Mouse (Mus musculus): ENCODE data around the gene Nhp2.
A peak's percentile ranks its signal among the peaks of the same experiment; 100 is the strongest.

Gene Nhp2

DNA sequence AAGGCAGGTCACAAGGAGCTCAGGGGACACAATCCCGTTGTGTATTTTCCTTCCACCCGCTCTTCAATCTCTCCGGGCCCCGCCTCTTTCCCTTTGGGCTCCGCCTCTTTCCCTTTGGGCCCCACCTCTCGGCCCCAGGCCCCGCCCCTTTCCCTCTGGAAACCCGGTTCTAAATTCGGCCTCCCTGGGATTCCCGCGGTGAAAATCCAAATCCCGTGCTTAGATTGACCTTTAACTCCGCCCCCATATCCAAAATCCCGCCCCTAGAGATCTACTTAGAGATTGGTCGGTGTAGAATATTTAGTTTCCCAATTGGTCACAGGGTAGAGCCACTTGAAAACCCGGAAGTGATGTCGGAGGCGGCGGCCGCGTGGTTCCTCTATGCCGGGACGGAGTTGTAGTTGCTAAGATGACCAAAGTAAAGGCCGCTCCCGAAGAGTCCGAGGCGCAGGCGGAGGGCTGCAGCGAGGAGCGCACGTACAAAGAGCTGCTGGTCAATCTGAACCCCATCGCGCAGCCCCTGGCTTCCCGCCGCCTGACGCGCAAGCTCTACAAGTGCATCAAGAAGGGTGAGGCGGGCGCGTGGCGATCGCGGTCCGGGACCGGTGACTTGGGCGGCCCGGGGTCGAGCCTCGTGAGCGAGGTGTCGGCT lies at the start of gene Nhp2:
Gene Nhp2, plus strand, starts transcription at position 327 of the 652 bp plus-strand sequence.
- peak; percentile 100 for DNase-seq (ENCODE audit: low spot score)

DNA sequence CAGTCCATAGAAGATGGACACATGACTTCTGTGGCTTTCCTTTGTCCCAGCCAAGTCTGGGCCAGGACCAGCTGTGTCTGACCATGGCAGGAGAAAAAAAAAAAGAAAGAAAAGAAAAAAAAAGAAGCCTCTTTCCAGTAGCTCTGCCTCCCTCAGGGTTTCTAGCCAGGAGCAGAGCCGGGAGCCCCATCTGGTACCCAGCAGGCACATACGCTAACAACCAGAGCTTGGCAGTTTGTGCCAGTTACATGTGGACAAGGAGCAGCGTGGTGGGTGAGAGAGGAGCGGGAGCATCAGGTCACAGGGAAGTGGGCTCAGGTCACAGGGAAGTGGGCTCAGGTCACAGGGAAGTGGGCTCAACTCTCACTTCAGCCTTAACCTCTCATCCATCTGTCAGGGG lies 43.1 kb upstream of the Nhp2 start:
- peak; percentile 55 for DNase-seq (ENCODE audit: low spot score)

DNA sequence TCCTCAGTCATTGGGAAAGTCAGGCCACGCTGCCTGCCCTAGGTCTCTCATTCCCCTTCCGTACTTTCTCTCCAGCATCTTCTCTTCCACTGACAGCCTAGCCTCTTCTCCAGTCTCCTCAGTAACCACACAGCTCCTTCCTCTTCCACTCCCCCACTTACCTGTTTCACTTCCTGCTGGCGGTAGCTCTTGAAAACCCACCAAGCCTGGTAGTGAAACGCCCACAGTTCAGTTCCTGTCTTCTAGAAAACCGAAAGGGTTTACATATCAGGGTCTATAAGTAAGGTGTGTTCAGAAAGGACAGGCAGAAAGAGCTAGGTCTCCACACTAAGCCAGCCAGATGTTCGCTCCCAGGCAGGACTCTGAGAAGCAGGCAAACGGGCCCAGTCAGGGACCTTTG lies 41.9 kb upstream of the Nhp2 start:
- no peak for DNase-seq (ENCODE audit: low spot score)

- DNase-seq (ENCODE audit: low spot score): no peak
These were observed 40.5 kb upstream of the Nhp2 start for GRCm38 (mm10) chr11:51579024-51579423.

DNA sequence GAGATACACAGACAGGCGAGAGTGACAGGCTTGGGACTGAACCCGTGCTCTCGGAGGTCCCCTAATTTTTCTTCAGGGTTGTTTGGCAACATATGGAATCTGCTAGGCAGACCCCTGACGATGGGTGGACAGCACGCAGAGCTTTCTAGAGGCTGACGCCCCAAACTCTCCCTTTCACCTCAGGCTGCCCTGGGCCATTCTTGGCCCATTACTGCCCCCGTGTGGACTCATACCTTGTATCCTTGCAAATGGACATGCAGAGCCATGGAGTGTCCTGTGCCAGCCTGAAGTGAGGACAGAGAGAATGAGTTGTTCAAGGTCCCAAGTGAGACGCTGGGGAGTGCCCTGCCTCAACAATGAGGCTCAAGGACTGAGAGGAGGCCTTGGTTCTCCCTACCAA lies 36.8 kb upstream of the Nhp2 start:
- peak; percentile 86 for DNase-seq (ENCODE audit: low spot score)

- no peak for DNase-seq (ENCODE audit: low spot score)
These were observed 35.5 kb upstream of the Nhp2 start for GRCm38 (mm10) chr11:51584057-51584430.

DNA sequence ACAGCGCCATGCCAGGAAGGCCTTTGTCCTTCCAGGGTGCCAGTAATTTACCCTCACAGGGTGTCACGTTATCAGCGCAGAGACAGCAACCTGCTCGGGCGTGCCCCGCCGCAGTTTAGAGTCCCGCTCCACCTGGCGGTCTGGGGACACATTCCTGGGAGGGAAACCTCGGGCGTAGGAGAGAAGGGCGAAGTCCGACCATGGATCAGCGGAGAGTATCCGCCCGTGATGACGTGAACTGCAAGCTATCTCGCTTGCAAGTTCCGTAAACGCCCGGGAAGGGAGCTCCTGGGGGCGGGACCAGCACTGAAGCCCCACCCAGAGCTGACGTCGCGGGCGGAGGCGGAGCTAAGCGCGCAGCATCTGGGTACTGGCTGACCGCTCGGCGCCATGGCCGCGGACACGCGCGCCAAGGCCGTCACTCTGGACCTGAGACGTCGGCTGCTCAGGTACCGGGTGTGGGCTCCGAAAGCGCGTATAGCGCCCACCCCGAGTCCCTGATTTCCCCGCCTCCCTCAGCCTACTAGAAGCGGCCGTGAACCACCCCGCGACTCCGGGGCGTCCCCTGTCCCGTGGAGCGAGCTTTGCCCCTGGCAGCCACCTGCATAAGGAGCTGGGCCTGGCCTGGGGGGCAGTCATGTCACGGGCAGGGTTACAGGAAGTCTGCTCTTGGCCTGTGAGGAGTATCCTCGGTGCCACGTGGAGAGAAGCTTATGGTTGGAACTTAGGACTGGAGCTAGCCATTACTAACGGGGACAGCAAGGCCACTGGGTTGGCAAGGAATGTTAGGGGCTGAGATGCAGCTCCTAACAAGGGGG lies 34.9 kb upstream of the Nhp2 start, which contains the start of gene Phykpl:
Gene Phykpl, plus strand, starts transcription at position 327 of the 818 bp plus-strand sequence.
- DNase-seq (ENCODE audit: low spot score): peak; percentile 99

DNA sequence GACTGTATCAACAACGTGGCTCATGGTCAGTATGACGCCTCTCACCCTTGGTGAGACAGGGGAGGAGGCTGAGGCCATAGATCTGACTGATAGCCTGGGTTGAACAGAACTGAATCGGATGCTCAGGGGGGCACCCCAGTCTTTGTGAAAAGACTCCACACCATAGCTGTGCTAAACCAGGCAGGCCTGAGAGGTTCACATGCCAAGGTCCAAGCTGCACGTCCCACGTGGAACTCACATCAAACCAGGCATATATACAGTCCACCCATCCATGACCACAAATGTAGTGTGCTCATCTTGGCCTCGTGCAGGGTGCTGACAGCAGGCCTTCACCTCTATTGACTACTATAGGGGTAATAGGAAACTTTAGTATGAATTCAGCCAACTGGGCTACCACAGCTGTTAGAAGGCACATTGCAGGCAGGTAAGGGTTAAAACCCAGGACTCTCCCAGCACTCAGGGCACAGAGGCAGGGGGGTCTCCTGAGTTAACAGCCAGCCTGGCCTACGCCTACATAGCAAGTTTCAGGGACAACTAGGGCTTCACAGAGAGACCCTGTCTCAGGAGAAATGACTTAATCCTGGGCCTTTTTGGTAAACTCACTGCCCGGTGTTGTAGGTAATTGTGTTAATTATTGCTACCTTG lies 33.8 kb upstream of the Nhp2 start:
- DNase-seq (ENCODE audit: low spot score): no peak

GRCm38 (mm10) chr11:51586411-51586810 lies 33.1 kb upstream of the Nhp2 start:
- no peak for DNase-seq (ENCODE audit: low spot score)

GRCm38 (mm10) chr11:51587059-51587458 lies 32.5 kb upstream of the Nhp2 start:
- no peak for DNase-seq (ENCODE audit: low spot score)

DNA sequence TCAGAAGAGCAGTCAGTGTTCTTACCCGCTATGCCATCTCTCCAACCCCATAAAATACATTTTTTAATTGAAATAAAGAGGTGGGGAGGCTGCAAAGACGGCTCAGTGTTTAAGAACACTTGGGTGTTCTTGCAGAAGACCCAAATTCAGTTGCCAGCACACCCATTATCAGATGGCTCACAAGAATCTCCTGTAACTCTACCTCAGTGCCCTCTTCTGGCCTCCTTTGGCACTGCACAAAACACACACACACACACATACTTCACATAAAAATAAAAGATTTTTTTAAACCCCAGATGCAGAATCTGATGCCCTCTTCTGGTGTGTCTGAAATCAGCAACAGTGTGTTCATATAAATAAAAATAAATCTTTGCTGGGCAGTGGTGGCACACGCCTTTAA lies 30.7 kb upstream of the Nhp2 start:
- no peak for DNase-seq (ENCODE audit: low spot score)

DNA sequence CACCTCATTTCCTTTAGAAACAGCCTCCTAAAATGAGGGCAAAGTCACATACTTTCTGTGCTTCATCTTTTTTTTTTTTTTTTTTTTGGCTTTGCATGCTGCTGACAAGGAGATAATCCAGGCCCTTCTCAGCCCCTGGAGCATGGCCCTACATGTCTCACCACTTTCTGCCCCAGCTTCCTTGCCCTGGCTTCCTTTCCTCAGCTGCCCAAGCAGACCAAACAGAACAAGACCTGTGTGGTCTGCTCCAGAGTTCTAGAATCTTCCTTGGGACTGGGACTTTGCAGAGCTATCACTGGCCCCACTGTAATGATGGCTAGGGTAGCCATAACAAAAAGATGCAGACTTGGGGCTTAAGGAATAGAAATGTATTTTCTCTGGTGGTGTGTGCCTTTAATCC lies 29.5 kb upstream of the Nhp2 start:
- DNase-seq (ENCODE audit: low spot score): no peak

GRCm38 (mm10) chr11:51591168-51591567 lies 28.4 kb upstream of the Nhp2 start:
- DNase-seq (ENCODE audit: low spot score): peak; percentile 74

- no peak for DNase-seq (ENCODE audit: low spot score)
These were observed 27.6 kb upstream of the Nhp2 start for GRCm38 (mm10) chr11:51591915-51592314.

- DNase-seq (ENCODE audit: low spot score): no peak
These were observed 26.2 kb upstream of the Nhp2 start for GRCm38 (mm10) chr11:51593368-51593767.

- no peak for DNase-seq (ENCODE audit: low spot score)
These were observed 25.7 kb upstream of the Nhp2 start for GRCm38 (mm10) chr11:51593849-51594248.

GRCm38 (mm10) chr11:51594715-51595350 lies 24.7 kb upstream of the Nhp2 start:
- DNase-seq (ENCODE audit: low spot score): peak; percentile 71

- DNase-seq (ENCODE audit: low spot score): no peak
These were observed 24.0 kb upstream of the Nhp2 start for GRCm38 (mm10) chr11:51595459-51596083.

DNA sequence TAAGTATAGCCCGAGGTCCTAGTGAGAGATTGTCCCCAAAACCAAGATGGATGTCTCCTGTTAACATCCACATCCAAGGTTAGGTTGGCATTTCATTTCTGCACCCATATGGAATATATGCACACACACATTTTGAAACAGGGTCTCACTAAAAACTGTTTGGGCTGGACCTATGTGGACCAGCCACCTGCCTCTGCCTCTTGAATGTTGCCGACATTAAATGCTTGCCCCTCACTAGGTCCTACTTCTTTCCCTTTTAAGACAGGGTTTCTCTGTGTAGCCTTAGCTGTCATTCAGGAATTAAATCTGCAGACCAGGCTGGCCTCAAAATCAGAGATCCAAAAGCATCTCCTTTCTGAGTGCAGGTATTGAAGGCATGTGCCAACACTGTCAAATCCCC lies 22.0 kb upstream of the Nhp2 start:
- DNase-seq (ENCODE audit: low spot score): no peak

- DNase-seq (ENCODE audit: low spot score): no peak
These were observed 17.3 kb upstream of the Nhp2 start for GRCm38 (mm10) chr11:51602253-51602652.

GRCm38 (mm10) chr11:51605602-51606446 lies 13.7 kb upstream of the Nhp2 start:
- DNase-seq (ENCODE audit: low spot score): peak; percentile 95
